Mouse (Mus musculus): ENCODE measurements around the gene Ccdc155.
"Not testable (repeated sequence)": the region's sequence is repeated elsewhere in the genome, so short reads cannot be mapped to it uniquely, and the experiment has no call there.

Gene Ccdc155

DNA sequence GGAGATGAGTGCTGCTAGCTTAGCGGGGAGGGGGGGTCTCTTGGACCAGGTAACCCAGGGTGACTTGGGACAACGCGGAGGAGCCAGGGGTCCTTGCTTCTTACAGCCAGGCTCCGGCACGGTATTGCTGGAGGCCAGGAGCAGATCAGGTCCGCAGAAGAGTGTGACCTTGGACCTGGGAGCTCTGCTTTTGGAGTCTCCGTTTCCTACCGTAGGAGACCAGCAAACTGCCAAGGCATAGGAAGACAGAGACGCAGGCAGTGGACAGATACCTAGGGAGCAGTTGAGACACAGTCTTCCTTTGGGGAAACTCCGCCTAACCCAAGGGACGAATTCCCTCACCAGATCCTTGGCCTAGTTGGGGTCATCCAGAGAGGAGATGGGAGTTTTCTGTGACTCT, 39.0 kb downstream of the Ccdc155 start:
- DNase-seq (ENCODE audit: low read depth in 1 of 2, low spot score in 2 of 2) = no peak

DNA sequence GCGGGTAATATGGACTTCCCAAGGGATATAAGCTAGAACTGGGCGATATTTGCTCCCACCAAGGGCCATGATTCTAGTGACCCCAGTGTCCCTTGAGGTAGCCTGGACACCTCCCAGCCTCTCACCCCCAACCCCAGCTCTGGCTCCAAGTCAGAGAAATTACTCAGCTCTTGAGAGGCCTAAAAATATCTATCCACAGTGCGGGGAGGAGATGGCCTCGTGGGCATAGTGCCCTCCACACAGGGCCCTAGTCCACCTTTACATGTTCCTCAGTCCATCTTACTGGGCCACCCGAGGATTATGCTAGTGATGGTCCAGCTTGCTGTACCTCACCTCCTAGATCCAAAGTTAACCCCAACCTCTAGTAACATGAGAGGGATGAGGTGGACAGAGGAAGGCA, 39.9 kb downstream of the Ccdc155 start:
- no peak for DNase-seq (ENCODE audit: low read depth in 1 of 2, low spot score in 2 of 2)

DNA sequence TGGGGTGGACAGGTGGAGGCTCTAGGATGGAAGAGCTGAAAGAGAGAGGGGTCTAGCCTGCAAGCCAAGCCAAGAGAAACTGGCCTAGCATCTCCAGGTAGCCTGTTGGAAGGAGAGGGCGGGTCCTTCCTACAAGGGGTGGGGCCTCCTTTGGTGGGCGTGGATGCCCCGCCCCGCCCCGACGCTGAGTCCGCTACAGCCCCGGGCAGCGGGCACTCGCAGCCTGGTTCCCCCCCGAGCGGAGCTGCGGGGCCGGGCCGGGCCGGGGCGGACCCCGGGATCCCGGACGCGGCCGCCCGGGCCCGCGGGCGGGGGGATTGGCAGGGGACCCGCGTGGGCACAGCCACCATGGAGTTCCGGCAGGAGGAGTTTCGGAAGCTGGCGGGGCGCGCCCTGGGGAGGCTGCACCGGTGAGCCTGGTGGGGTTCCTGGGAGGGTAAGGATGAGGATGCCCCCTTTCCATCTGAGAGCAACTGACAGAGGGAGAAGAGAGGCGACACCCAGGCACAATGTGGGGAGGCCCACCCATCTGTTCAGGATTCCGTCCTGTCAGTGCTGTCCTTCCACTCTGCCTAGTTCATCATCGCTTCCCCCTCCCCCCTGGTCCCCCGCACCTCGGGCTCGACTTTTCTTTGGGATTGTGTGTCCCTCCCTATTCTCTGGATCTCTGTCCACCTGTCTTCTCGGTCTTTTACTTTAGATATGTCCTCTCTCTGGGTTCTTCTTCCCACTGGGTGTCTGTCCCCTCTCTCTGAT, 40.8 kb downstream of the Ccdc155 start, which contains the start of gene Slc17a7:
TSS of gene Slc17a7 (plus strand) at position 215 of the 756 bp plus-strand sequence.
- DNase-seq (ENCODE audit: low read depth in 1 of 2, low spot score in 2 of 2) = no peak

DNA sequence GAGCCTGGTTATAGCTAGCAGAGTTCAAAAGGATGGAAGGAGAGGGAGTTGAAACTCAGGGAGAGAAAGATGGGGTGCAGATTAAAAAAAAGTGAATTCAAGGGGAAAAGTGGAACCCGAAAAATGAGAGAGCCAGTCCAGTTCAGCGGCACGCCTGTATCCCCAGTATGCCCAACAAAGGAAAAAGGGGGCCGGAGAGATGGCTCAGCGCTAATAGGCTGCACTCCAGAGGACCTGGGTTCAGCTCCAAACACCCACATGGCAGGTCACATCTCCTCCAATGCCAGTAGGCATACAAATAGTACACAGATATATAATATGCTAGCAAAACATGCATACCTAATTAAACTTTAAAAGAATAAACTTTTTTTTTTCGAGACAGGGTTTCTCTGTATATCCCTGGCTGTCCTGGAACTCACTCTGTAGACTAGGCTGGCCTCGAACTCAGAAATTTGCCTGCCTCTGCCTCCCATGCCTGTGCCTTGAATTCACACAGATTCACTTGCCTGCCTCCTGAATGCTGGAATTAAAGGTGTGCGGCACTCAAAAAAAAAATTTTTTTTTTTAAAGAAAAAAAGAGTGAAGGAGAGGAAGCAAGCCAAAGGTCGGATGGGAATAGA, 41.6 kb downstream of the Ccdc155 start:
- no peak for DNase-seq (ENCODE audit: low read depth in 1 of 2, low spot score in 2 of 2)

DNA sequence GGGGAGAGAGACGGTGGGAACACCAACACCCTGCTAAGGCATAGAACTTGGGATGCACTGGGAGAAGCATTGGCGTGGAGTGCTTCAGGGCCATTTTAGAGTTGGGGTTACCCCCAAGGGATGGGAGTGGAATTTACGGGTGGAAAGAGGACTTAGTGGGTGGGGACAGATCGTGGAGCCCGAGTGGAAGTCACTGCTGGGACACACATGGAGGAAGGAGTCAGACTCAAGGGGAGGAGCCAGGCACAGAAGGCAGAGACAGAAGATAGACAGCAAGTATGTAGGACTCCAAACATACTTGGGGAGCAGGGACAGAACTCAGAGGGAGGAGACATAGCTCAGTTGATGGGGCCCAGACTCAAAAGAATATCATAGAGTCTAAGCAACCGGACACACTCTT, 42.1 kb downstream of the Ccdc155 start:
- no peak for DNase-seq (ENCODE audit: low read depth in 1 of 2, low spot score in 2 of 2)

DNA sequence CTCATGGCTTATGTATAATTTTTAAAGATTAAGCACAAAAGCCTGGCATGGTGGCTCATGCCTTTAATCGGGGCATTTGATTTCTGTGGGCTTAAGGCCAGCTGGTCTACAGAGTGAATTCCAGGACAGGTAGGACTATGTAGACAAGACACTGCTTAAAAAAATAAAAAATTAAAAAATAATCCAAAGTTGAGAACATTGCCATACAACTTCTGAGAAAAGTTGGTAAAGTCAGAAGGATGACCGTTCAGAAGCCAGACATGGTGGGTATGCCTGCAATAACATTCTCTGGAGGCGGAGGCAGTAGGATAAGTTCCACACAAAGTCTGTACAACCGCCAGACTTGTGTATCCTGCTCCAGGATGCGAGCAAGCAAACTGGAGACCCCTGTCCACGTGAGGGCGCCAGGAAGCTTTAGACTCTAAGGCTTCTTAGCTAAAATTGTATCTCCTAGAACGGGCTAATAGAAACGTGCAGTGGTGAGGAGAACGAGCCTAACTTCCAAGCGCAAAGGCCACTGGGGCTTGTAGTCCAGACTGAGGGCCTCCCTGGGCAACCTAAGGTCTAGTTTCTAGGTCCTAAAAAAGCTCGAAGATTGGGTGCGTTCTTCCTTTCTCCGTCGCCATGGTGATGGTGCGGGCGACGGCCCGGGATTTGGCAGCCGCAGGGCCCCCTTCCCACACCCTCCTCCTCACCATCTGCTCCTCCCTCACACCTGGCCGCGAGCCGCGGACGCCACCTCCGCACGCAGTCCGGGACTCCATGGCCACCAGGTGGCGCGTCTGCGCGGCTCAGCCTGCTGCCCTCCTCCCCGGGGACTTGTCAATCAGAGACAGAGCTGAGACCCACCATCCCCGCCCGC, 42.8 kb downstream of the Ccdc155 start:
- DNase-seq (ENCODE audit: low read depth in 1 of 2, low spot score in 2 of 2) = peak in 1 of 2 experiments; percentile 73

DNA sequence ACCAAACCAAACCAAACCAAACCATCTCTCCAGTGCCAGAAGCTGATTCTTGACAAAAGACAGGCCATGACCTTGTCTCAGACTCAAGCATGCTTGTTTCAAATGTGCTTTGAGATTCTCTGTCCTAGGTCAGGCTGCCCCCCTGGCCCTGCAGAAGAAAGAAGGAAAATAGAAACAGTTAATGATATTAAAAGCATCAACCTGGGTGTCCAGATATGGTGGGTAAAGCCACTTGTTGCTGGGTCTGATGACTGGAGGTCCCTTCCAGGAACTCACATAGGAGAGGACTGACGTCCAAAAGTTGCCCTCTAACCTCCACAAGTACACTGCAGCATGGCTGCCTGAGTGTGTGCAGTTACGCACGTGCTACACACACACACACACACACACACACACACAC, 43.8 kb downstream of the Ccdc155 start:
- no peak for DNase-seq (ENCODE audit: low read depth in 1 of 2, low spot score in 2 of 2)

DNA sequence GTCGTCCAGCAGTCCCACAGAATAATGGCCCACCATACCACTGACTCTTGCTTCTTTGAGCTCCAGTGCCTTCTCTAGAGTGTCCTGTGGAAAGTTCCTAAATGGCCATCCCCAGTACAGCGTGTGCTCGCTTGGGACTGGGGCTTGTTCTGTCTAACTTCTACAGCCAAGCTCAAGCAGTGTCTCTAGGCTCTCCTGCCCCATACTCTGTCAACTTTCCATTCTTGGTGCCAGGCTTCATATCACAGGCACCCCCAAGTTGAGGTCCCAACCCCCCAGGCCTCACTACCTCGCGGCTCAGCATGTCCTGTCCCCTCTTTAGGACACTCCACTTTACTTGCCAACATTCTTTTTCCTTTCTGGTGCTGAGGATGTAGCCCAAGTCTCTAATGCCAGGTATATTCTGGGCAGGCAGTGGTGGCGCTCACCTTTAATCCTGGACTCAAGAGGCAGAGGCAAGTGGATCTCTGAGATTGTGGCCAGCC, 44.3 kb downstream of the Ccdc155 start:
- DNase-seq (ENCODE audit: low read depth in 1 of 2, low spot score in 2 of 2) = no peak

DNA sequence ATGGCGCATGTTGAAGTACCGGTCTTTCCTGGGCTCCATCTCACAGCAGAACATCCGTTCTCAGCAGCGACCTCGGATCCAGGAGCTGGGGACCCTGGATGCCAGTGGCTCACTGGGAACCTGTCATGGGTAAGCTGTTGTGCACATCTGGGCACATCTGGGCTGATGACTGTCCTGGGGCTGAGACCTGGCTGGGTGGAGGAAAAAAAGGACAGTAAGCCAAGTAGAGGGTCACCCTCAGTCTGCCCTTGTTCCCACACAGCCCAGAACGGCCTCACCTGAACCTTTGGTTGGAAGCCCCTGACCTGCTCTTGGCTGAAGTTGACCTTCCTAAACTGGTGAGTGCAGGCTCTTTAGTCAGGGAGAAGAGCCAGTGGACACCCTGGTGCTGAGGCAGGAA, 45.7 kb downstream of the Ccdc155 start:
- no peak for DNase-seq (ENCODE audit: low read depth in 1 of 2, low spot score in 2 of 2)

DNA sequence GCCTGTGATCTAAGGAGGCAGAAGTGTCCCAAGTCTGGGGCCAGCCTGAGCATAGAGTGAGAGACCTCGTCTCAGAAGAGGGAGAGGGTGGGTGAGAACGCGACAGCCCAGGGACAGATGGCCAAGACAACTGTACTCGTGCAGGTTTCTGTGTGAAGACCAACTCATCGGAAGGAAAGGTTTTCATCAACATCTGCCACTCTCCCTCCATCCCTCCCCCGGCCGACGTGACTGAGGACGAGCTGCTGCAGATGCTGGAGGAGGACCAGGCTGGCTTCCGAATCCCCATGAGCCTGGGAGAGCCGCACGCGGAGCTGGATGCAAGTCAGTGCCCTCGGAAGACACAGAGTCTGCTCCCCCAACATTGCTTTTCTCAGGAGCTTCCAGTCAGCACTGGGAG, 47.2 kb downstream of the Ccdc155 start:
- no peak for DNase-seq (ENCODE audit: low read depth in 1 of 2, low spot score in 2 of 2)

DNA sequence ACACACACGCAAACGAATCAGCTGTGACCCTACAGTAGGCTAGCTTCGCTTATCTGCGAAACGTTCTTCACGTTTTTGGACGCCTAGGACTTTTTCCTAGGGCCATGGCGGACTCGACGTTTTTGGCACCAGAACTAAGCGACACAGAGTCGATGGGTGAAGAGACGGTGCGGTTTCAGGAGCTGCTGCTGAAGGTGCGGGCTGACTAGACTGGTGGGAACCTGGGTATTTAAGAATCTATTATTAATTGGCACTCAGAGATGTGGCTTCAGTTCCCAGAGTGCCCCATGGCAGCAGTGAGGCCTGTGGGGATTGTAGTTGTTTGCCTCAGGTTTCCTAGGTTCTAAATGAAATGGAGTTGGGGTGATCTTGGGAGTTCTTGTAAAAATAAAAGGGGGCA, 48.5 kb downstream of the Ccdc155 start:
- no peak for DNase-seq (ENCODE audit: low read depth in 1 of 2, low spot score in 2 of 2)

DNA sequence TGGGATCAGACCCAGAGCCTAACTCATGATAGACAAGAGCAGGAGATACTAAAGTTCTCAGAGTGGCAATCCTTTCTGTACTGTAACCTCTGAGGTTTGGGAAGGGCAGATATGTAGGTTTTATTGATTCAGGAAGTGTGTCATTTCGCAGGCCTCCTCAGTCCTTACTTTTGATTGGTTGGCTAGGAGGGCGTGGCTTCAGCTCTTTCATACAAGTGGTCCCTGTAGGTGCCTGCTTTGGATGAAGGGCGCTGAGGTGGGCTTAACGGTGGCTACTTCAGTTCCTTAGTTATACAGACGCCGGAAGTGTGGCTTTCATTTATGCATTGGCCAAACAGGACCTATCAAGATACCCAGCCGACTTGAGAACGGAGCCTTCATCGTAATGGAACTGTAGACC, 49.1 kb downstream of the Ccdc155 start:
- no peak for DNase-seq (ENCODE audit: low read depth in 1 of 2, low spot score in 2 of 2)

DNA sequence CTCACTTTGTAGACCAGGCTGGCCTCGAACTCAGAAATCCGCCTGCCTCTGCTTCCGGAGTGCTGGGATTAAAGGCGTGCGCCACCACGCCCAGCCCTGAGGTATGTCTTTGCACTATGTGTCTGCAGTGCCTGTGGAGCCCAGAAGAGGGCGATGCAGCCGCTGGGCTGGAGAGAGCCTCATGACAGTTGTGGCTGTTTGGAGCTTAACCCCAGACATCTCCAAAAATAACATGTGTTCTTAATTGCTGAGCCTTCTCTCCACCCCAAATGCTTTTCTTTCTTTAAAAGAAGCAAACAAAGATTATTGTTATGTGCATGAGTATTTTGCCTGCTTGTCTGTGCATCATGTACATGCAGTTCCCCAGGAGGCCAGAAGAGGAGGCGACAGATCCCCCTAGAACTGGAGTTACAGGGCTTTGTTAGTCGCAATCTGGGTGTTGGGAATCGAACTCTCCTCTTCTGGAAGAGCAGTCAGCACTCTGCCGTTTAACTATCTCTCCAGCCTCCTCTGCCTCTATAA, 49.6 kb downstream of the Ccdc155 start:
- DNase-seq (ENCODE audit: low read depth in 1 of 2, low spot score in 2 of 2) = peak; percentile 27 to 49

DNA sequence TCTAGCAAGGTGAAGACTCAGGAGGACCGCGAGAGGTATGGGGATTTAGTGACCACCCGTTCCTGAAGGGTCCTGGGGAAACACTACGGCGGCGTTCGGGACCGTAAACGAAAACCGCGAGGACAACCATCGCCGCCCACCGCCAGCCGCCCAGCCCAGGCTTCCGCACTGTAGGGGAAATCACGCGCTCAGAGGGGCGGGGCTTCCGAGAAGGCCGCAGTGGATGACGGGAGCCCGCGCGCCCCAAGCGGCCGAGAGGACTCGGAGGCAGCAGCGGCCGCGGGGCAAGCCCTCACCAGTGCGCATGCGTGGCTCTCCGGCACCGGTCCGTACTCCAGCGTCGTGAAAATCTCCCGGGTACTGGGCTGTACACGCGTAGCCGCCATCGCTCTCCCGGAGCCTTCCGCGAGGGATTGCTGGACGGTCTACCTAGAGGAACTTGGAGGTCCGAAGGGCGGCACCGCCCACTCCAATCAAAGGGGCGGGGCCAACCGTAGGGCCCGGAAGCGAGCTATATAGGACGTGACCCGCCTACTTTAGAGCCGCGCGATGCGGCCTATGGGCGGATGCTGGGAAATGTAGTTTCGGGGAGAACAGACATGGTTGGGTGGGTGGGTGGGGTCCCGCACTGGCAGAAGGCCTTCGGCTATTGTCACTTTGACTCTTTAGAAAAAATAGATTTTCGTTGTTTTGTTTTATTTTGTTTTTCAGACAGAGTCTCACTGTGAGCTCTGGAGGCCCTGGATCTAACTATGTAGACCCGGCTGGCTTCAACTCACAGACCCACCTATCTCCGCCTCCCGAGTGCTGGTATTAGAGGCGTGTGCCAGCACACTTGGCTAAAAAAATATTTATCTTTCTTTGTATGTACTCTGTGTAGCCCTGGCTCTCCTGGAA, 50.3 kb downstream of the Ccdc155 start, which contains the start of the genes Pih1d1 and Aldh16a1:
TSS of gene Pih1d1 (plus strand) at position 208 of the 897 bp plus-strand sequence.
TSS of gene Aldh16a1 (minus strand) at position 489 of the 897 bp plus-strand sequence.
- peak; percentile 94 to 97 for DNase-seq (ENCODE audit: low read depth in 1 of 2, low spot score in 2 of 2)

DNA sequence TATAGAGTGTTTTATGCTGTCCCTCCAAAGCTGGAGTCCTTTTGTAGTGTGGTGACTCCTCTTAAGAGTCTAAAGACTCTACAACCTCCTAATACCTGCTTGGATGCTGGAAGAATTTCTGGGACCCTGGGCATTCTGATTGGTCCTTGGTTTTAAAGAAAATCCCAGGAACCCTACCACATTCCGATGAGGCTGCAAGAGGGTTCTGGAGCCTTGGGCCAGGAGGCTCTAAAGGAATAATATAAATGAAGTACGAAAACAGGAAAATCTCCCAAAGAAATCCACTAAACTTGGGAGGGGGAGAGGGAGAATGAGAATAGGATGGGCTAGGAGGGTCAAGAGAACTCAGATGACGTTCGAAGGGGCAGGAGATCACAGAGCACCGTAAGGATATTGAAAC, 51.1 kb downstream of the Ccdc155 start:
- no peak for DNase-seq (ENCODE audit: low read depth in 1 of 2, low spot score in 2 of 2)

DNA sequence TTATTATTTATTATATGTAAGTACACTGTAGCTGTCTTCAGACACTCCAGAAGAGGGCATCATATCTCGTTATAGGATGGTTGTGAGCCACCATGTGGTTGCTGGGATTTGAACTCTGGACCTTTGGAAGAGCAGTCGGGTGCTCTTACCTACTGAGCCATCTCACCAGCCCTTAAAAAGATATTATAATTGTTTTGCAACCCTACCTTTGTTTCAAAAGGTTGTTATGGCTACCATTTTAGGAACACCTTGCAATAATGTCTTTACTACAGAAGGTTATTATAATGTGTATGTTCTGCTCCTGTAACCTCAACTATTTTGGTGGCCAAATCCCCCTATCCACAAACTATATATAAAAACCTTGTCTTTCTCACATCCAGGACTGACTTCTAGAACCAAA, 51.6 kb downstream of the Ccdc155 start:
- not testable (repeated sequence) for DNase-seq (ENCODE audit: low read depth in 1 of 2, low spot score in 2 of 2)

DNA sequence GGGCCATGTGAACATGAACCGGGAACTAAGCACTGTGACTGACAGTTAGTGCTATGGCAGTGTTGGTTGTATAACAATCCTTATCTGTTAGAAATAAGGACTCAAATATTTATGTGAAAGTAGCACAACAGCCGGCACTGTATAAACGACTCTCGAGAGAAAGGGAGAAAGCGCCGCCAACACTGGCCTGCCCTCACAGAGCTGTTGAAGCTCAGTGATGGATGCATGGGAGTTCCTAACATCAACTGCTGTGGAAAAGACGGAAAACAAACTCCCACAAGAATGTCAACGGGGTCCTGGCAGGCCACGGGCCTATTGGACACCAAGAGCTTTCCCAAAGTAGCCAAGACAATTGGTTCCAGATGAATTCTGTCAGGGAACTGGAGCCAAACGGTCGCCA, 53.4 kb downstream of the Ccdc155 start:
- DNase-seq (ENCODE audit: low read depth in 1 of 2, low spot score in 2 of 2) = no peak

DNA sequence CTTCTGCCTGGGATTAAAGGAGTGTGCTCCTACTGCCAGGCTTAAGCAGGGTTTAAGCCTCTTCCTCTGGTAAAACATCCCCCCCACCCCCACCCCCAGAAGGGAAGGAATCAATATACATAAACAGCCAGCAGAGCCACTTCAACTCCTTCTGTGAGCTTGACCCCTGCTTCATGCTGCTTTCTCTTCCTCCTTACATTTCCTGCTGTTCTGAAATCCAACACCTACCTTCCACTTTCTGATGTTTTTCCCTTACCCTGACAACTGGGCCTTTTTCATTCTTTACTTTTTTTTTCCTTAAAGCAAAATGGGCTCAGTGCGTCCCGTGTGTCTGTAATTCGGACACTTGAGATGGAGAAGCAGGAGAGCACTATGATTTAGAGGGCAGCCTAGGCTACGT, 54.4 kb downstream of the Ccdc155 start:
- no peak for DNase-seq (ENCODE audit: low read depth in 1 of 2, low spot score in 2 of 2)

DNA sequence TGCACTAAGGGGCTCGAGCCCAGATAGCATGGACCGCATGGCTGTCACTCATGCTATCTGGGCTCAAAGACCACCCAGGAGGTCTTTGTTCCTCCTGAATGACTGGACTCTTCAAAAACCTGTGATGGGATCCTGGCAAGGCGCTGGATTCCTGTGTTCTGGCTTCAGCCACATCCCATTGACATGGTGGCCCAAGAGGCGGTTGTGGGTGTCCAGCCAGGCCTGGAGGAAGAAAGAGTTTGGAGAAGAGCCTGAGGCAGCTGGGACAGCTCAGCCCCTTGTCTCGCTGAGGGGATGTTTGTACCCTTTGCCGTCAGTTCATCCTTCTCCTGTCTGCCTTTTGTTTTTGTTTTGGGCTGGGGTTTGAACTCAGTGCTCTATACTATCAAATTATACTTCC, 55.1 kb downstream of the Ccdc155 start:
- DNase-seq (ENCODE audit: low read depth in 1 of 2, low spot score in 2 of 2) = no peak

DNA sequence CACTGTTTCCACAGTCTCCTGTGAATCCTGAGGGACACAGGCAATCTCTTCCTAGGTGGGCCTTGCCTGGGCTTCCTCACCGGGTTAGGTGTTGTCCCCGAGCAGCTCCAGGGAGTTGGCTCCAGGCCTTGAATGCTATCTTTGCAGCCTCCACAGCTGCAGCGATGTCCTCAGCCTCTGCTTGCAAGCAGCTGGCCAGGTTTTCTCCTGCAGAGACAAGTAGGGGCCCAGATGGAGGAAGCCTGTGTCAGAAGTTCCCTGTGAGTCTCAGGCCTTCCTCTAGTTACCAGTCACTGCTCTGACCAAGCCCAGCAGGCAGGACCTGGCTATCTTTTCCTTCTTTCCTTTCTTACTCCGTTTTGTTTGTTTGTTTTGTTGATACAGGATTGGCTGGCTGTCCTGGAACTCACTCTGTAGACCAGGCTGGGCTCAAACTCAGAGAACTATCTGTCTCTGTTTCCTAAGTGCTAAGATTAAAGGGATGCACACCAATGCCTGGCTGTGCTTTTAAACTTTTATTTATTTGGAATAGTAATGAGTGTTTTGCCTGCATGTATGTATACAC, 56.1 kb downstream of the Ccdc155 start:
- no peak for DNase-seq (ENCODE audit: low read depth in 1 of 2, low spot score in 2 of 2)
